Mouse (Mus musculus) A20 (cell line): Measurements from ENCODE around the gene Snrpb.

Experiments
- DNase-seq: peaks from one replicate; pipeline ENCODE4 v3.0.0-alpha.2; 2011; ENCODE audit warnings: low read depth, low spot score

Snrpb gene

GRCm38 (mm10) chr2:130143011-130143410 is 36.2 kb downstream of the Snrpb start:
- DNase-seq, result no peak

- DNase-seq, result peak; percentile 30
Measured at GRCm38 (mm10) chr2:130129687-130130086, 49.5 kb downstream of the Snrpb start.

- DNase-seq, result no peak
Measured at GRCm38 (mm10) chr2:130126073-130126472, 53.1 kb downstream of the Snrpb start.

- DNase-seq, result no peak
Measured at GRCm38 (mm10) chr2:130125279-130126059, 53.7 kb downstream of the Snrpb start.
